Mouse (Mus musculus) large intestine, adult 2 months (tissue): Measurements from ENCODE around the gene Cdcp2. TPM values are rescaled to one million over a fixed set of nuclear protein-coding genes. Genes with fewer than 3 reads are reported as not detected.

Experiments
- polyA plus RNA-seq: library from polyadenylated mRNA; depleted of rRNA; stranded (reverse); fragments of >200 nt; gene quantifications from 2 replicates; pipeline ENCODE4 v1.2.3, GENCODE M21; 2012; rRNA removed

Gene Cdcp2
- polyA plus RNA-seq, 1 experiment: not detected

Other genes starting within 250 kb of the Cdcp2 start
- gene Ssbp3, start 186.2 kb upstream of the Cdcp2 start, polyA plus RNA-seq: 29.6 and 38.0 TPM in 2 replicates
- 86.1 and 89.4 TPM in 2 replicates for gene Mrpl37, start 30.0 kb upstream of the Cdcp2 start, polyA plus RNA-seq
- gene Cyb5rl, start 29.9 kb upstream of the Cdcp2 start, polyA plus RNA-seq: 5.0 and 7.5 TPM in 2 replicates
- 334 and 356 TPM in 2 replicates for gene Tmem59, start 81.5 kb downstream of the Cdcp2 start, polyA plus RNA-seq
- 5.7 and 7.1 TPM in 2 replicates for gene Tceanc2, start 82.2 kb downstream of the Cdcp2 start, polyA plus RNA-seq
- gene Ldlrad1, start 112.3 kb downstream of the Cdcp2 start, polyA plus RNA-seq: 0.21 and 0.29 TPM in 2 replicates
- 18.3 and 24.7 TPM in 2 replicates for gene Lrrc42, start 156.6 kb downstream of the Cdcp2 start, polyA plus RNA-seq
- gene Hspb11, start 156.7 kb downstream of the Cdcp2 start, polyA plus RNA-seq: 2.9 and 3.5 TPM in 2 replicates
- 16.9 and 39.3 TPM in 2 replicates for gene Dio1, start 210.3 kb downstream of the Cdcp2 start, polyA plus RNA-seq
- gene Yipf1, start 217.5 kb downstream of the Cdcp2 start, polyA plus RNA-seq: 86.7 and 91.6 TPM in 2 replicates